Mouse (Mus musculus): Measurements from ENCODE around the gene Wdr91. TPM values are rescaled to one million over a fixed set of nuclear protein-coding genes. Genes with fewer than 3 reads are reported as not detected.
A peak's percentile ranks its signal among the peaks of the same experiment; 100 is the strongest.

Wdr91 gene
- total and polyA plus RNA-seq, 2 experiments from 2014 or later: 14.6 to 37.3 TPM

DNA sequence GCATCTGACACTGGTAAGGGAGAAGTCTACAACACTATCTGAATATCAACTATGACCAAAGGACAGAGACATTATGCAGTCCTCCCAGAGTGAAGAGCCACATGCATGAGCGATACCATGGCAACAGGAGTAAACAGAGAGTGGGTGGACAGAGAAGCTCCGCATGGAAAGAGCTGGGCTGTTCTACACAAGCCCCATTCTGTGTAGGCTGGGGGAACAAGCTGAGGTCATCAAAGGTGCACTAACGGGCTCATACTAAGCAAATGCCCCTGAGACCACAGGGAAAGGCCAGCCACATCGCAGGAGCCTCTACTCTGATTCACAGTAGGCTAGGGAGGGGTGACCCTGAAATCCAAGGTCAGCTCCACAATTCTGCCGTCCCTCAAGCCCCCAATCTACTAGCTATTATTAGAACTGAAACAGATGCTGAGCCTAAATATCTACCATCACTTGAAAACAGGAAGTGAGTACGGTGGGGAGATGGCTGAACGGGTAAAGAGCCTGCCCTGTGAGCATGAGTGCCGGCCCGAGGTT, 8.7 kb downstream of the Wdr91 start:
- Histone ChIP-seq H3K36me3 (ENCODE audit: insufficient read depth) (peaks cover 57% of the 10 kb centered on the region), H3K27ac (ENCODE audit: low read depth, low read length) (no peak overlapping the region), H3K4me2 (ENCODE audit: low read depth) (no peak overlapping the region), H3K27me3 (ENCODE audit: insufficient read depth, low read length) (no peaks in the 10 kb centered on the region), H3K4me3 (ENCODE audit: low read depth, low read length) (no peak overlapping the region), H3K4me1 (ENCODE audit: insufficient read depth) (no peaks in the 10 kb centered on the region), H3K9me3 (ENCODE audit: low read length) (no peaks in the 10 kb centered on the region), H3K9ac (no peak overlapping the region)
- DNase-seq (no peak), ATAC-seq (peak; percentile 56; the same call in 1 of the 2 replicates)
- 76% methylated on average over 9 of the region's 9 CpGs for WGBS
- TF ChIP-seq CTCF (IDR thresholded peaks at IDR 0.05; ENCODE audit: low read depth): no peak

DNA sequence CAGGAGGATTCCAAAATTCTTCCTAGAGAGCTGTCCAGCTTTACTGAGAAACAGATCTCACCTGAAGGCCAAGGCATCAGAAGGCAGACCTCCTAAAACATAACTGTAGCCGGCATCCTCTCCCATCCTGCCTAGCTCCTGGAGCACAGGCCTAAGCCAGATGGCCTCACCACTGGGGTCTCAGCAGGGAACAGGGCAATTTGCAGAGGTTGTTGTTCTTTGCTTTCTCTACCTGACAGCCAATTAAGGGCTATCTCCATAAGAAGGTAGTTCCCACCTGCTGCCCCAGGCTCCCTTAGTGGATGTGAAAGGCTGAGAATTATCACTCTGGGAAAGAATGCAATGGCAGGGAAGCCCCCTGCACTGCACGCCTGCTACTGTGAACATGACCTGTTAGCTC, 9.7 kb downstream of the Wdr91 start:
- ATAC-seq (no peak), DNase-seq (no peak)
- H3K4me2 ChIP-seq (ENCODE audit: low read depth): no peak overlapping the region
- no peaks in the 10 kb centered on the region for H3K4me1 ChIP-seq (ENCODE audit: insufficient read depth)
- no peak overlapping the region for H3K9ac ChIP-seq
- no peaks in the 10 kb centered on the region for H3K9me3 ChIP-seq (ENCODE audit: low read length)
- WGBS: 80% methylated on average over 2 of the region's 2 CpGs
- no peak overlapping the region for H3K27ac ChIP-seq (ENCODE audit: low read depth, low read length)
- no peak for TF ChIP-seq CTCF (IDR thresholded peaks at IDR 0.05; ENCODE audit: low read depth)
- no peak overlapping the region for H3K4me3 ChIP-seq (ENCODE audit: low read depth, low read length)
- H3K36me3 ChIP-seq (ENCODE audit: insufficient read depth): peaks cover 51% of the 10 kb centered on the region
- H3K27me3 ChIP-seq (ENCODE audit: insufficient read depth, low read length): no peaks in the 10 kb centered on the region

DNA sequence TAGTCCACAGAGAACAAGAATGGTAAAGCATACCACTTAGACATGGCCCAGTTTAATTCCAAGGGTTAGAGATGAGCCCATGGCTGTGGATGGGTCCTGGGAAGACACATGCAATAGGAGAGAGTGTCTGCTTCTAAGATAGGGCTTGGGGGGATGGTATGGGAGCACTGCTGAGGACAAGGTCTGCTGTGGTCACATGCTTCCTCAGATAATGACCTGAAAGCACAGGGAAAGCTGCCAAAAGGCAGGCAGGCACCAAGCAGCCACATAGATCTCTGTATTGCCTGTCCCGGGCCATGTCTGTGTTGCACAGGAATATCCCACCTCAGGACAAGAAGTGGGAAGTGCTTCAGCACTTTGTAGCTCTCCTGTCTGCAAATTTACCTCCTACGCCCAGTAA, 11.5 kb downstream of the Wdr91 start:
- Histone ChIP-seq H3K27me3 (ENCODE audit: insufficient read depth, low read length) (no peaks in the 10 kb centered on the region), H3K9ac (no peak overlapping the region), H3K27ac (ENCODE audit: low read depth, low read length) (no peak overlapping the region), H3K4me1 (ENCODE audit: insufficient read depth) (no peaks in the 10 kb centered on the region), H3K4me3 (ENCODE audit: low read depth, low read length) (no peak overlapping the region), H3K9me3 (ENCODE audit: low read length) (no peaks in the 10 kb centered on the region), H3K4me2 (ENCODE audit: low read depth) (no peak overlapping the region), H3K36me3 (ENCODE audit: insufficient read depth) (peaks cover 59% of the 10 kb centered on the region)
- ATAC-seq (no peak), DNase-seq (no peak)
- WGBS: 96% methylated on average over 2 of the region's 2 CpGs
- no peak for TF ChIP-seq CTCF (IDR thresholded peaks at IDR 0.05; ENCODE audit: low read depth)

DNA sequence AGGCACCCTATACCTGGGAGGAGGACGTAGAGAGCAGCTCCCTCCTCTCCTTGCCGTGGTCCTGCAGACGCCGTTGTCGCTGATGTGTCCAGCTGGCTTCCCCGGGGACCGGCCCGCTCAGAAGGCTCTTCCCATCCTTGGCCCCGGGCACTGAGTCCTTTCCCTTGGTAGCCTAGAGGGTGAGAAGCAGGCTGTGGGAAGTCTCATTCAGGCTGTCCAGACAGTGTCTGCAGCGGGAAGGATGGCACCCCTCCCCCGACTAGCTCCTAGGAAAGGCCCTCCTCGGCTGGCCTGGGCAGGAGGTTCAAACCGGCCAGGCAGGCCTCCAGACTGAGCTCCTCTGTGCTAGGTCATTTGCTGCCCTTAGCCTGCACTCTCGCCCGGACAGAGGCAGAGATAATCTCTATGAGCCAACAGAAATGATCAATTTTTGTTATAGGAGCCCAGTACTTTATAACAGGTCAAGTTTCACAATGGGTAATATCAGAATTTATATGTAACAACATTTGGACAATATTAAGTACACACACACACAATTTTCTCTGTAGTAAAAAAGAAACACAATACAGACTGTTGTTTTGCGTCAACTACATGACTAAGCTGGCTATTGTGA, 14.4 kb downstream of the Wdr91 start:
- Histone ChIP-seq H3K4me3 (ENCODE audit: low read depth, low read length) (no peak overlapping the region), H3K4me1 (ENCODE audit: insufficient read depth) (no peaks in the 10 kb centered on the region), H3K9me3 (ENCODE audit: low read length) (no peaks in the 10 kb centered on the region), H3K27me3 (ENCODE audit: insufficient read depth, low read length) (no peaks in the 10 kb centered on the region), H3K27ac (ENCODE audit: low read depth, low read length) (no peak overlapping the region), H3K9ac (no peak overlapping the region), H3K36me3 (ENCODE audit: insufficient read depth) (peaks cover 67% of the 10 kb centered on the region), H3K4me2 (ENCODE audit: low read depth) (no peak overlapping the region)
- WGBS: 55% methylated on average over 16 of the region's 16 CpGs
- DNase-seq (no peak), ATAC-seq (no peak)
- TF ChIP-seq CTCF (IDR thresholded peaks at IDR 0.05; ENCODE audit: low read depth): no peak

DNA sequence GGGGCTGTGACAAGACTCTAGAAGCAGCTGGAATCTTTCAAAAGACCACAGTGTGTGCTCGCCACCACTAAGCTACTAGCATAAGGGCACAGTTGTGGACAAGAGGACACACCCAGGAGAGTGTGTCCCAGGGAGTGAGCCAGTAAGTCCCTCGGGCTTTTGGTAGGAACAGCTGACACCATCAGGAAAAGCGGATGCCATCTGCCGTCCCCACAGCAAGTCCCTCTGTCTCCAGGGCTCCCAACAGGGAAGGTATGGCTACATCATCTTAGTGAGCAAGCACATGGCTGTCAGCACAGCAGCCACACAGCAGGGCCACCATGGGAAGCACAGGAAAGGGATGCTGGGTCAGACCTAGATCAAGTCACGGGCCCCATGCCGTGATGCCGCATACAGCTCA, 15.1 kb downstream of the Wdr91 start:
- 86% methylated on average over 7 of the region's 7 CpGs for WGBS
- Histone ChIP-seq H3K4me1 (ENCODE audit: insufficient read depth) (no peaks in the 10 kb centered on the region), H3K36me3 (ENCODE audit: insufficient read depth) (peaks cover 69% of the 10 kb centered on the region), H3K4me2 (ENCODE audit: low read depth) (no peak overlapping the region), H3K9ac (no peak overlapping the region), H3K9me3 (ENCODE audit: low read length) (no peaks in the 10 kb centered on the region), H3K27me3 (ENCODE audit: insufficient read depth, low read length) (no peaks in the 10 kb centered on the region), H3K27ac (ENCODE audit: low read depth, low read length) (no peak overlapping the region), H3K4me3 (ENCODE audit: low read depth, low read length) (no peak overlapping the region)
- ATAC-seq (no peak), DNase-seq (no peak)
- TF ChIP-seq CTCF (IDR thresholded peaks at IDR 0.05; ENCODE audit: low read depth): no peak

DNA sequence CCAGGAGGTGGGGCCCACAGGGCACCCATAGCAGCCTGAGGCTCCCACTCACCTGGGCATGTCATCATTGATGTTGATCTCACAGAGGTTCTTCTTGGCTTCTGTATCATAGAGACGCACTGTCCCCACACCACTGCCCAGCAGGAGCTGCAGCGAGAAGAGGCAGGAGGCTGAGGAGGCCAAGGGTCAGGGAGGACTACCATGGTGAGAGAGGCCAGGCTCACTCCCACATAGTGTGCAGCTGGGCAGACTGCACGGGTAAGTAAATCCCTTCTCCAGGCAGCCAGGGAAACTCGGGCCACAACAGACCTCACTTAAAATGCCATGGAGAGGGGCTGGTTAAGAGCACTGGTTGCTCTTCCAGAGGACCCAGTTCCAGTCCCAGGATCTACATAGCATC, 21.5 kb downstream of the Wdr91 start:
- DNase-seq: no peak
- Histone ChIP-seq H3K4me1 (ENCODE audit: insufficient read depth) (no peaks in the 10 kb centered on the region), H3K36me3 (ENCODE audit: insufficient read depth) (peaks cover 78% of the 10 kb centered on the region), H3K27ac (ENCODE audit: low read depth, low read length) (no peak overlapping the region), H3K27me3 (ENCODE audit: insufficient read depth, low read length) (no peaks in the 10 kb centered on the region), H3K9ac (no peak overlapping the region), H3K4me3 (ENCODE audit: low read depth, low read length) (no peak overlapping the region), H3K9me3 (ENCODE audit: low read length) (no peaks in the 10 kb centered on the region), H3K4me2 (ENCODE audit: low read depth) (no peak overlapping the region)
- TF ChIP-seq CTCF (IDR thresholded peaks at IDR 0.05; ENCODE audit: low read depth): no peak
- no peak for ATAC-seq
- WGBS: 67% methylated on average over 4 of the region's 4 CpGs

DNA sequence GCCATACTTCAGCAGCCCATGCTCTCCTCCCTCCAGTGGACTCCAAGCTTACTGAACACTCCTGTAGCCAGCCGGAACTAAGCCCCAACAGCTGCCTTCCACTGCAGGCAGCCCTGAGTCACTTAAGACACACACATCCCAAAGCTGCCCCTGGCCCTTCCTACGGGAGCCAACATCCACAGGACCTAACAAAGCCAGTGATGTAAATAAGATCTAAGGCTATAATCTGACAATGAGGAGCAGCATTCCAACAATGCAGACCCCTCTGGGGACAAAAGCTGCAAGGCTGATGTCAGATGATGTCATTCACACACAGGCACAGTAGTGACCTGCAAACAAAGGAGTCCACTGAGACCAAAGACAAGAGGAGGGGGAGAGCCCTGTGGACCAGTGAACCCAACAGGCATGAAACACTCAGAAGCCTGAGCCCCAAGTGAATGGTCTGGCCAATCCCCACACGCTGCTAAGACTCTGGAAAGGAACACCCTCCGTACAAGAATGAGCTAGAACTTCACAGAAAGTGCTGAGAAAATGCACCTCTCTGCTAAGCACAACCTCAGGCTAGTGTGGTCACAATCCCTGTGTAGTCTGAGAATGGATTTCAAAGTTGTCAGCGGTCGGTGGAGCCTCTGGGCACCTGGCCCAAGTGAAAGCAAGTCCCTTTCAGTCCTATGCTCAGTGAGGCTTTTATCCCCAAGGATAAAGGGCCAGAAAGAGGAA, 23.4 kb downstream of the Wdr91 start:
- H3K27ac ChIP-seq (ENCODE audit: low read depth, low read length): no peak overlapping the region
- H3K4me3 ChIP-seq (ENCODE audit: low read depth, low read length): no peak overlapping the region
- H3K36me3 ChIP-seq (ENCODE audit: insufficient read depth): peaks cover 69% of the 10 kb centered on the region
- H3K27me3 ChIP-seq (ENCODE audit: insufficient read depth, low read length): no peaks in the 10 kb centered on the region
- DNase-seq (peak; percentile 16), ATAC-seq (peak; percentile 75)
- H3K4me1 ChIP-seq (ENCODE audit: insufficient read depth): no peaks in the 10 kb centered on the region
- no peak overlapping the region for H3K9ac ChIP-seq
- 21% methylated on average over 6 of the region's 6 CpGs for WGBS
- no peaks in the 10 kb centered on the region for H3K9me3 ChIP-seq (ENCODE audit: low read length)
- no peak for TF ChIP-seq CTCF (IDR thresholded peaks at IDR 0.05; ENCODE audit: low read depth)
- H3K4me2 ChIP-seq (ENCODE audit: low read depth): no peak overlapping the region
